Mouse (Mus musculus): ENCODE measurements at regions not wholly inside any gene's neighbourhood (a gene's known extent, or its start where the extent isn't known, plus 50 kb on each side); places are given as distances from the start of the nearest gene placed in this dataset.

- DNase-seq (ENCODE audit: low read depth, low spot score) = no peak
Measured at GRCm38 (mm10) chr13:19888983-19889773, 65.1 kb upstream of the Gpr141 start.

- no peak for DNase-seq (ENCODE audit: low read depth, low spot score)
Measured at GRCm38 (mm10) chr13:19883896-19884658, 60.0 kb upstream of the Gpr141 start.

GRCm38 (mm10) chr13:19882889-19883288 lies 58.8 kb upstream of the Gpr141 start:
- no peak for DNase-seq (ENCODE audit: low read depth, low spot score)

GRCm38 (mm10) chr13:19881772-19882171 lies 57.7 kb upstream of the Gpr141 start:
- no peak for DNase-seq (ENCODE audit: low read depth, low spot score)

- no peak for DNase-seq (ENCODE audit: low read depth, low spot score)
Measured at GRCm38 (mm10) chr13:19874621-19875249, 50.7 kb upstream of the Gpr141 start.
